Mouse (Mus musculus): ENCODE measurements around the gene BC025446.

- no peak for TF ChIP-seq EP300 (IDR thresholded peaks at IDR 0.05; ENCODE audit: low read depth)
- no peak for TF ChIP-seq CTCF (IDR thresholded peaks at IDR 0.05; ENCODE audit: low read depth)
Observed at GRCm38 (mm10) chr15:75270691-75271362, 54.7 kb downstream of the BC025446 start.
